ENCODE assay signal across 8 mouse cellular contexts in genomic region chrX:96130663-96131062, GRCm38 (mm10). TPM values are rescaled to one million over a fixed set of nuclear protein-coding genes. Genes with fewer than 3 reads are reported as not detected.
DNase-seq lines count a peak whose midpoint lies in the region; ATAC-seq lines count a peak whose summit lies in the region.

No protein-coding gene starts in this region.

- no peak overlapping the region for H3K9ac ChIP-seq in forebrain, embryonic 15.5 days (replicated peaks)

- ATAC-seq in common myeloid progenitor, adult 5-6 weeks (replicated peaks; ENCODE audit: low read depth, poor library complexity, severe bottlenecking): peak; percentile 77
- no peak for ATAC-seq in forebrain, embryonic 15.5 days (replicated peaks)

- 70% methylated on average over 6 of the region's 6 CpGs for WGBS in midbrain, embryonic 10.5 days
- WGBS in forebrain, embryonic 15.5 days: 70% methylated on average over 6 of the region's 6 CpGs

- no peaks in the 10 kb centered on the region for H3K36me3 ChIP-seq in midbrain, embryonic 10.5 days
- H3K36me3 ChIP-seq in forebrain, embryonic 15.5 days: no peaks in the 10 kb centered on the region

- H3K4me1 ChIP-seq in midbrain, embryonic 10.5 days: peaks cover 8% of the 10 kb centered on the region
- H3K4me1 ChIP-seq in forebrain, embryonic 15.5 days: no peaks in the 10 kb centered on the region

- no peak overlapping the region for H3K4me3 ChIP-seq in midbrain, embryonic 10.5 days
- H3K4me3 ChIP-seq in forebrain, embryonic 15.5 days: no peak overlapping the region

- no peak overlapping the region for H3K4me2 ChIP-seq in forebrain, embryonic 15.5 days (replicated peaks)

- peak; percentile 29 for DNase-seq in adrenal gland, adult 2 months
- DNase-seq in adrenal gland, adult 8-10 months: no peak
- DNase-seq in kidney, postnatal 25 days: peak; percentile 37 to 59
- peak; percentile 79 for DNase-seq in naive thymus-derived CD4-positive, alpha-beta T cell, adult 2 months (ENCODE audit: low read depth)
- DNase-seq in midbrain, embryonic 10.5 days (ENCODE audit: low spot score): no peak
- no peak for DNase-seq in left cerebral cortex, adult 9 months (ENCODE audit: low spot score in 2 of 2)

- no peaks in the 10 kb centered on the region for H3K9me3 ChIP-seq in midbrain, embryonic 10.5 days (replicated peaks)
- no peaks in the 10 kb centered on the region for H3K9me3 ChIP-seq in forebrain, embryonic 15.5 days

- H3K27me3 ChIP-seq in midbrain, embryonic 10.5 days (ENCODE audit: low read depth, poor library complexity, severe bottlenecking): no peaks in the 10 kb centered on the region
- no peaks in the 10 kb centered on the region for H3K27me3 ChIP-seq in forebrain, embryonic 15.5 days

- no peak overlapping the region for H3K27ac ChIP-seq in midbrain, embryonic 10.5 days (replicated peaks)
- no peak overlapping the region for H3K27ac ChIP-seq in forebrain, embryonic 15.5 days (replicated peaks)

RNA-seq across cellular contexts. Expression of gene Msn, which starts 34.8 kb away (rescaled TPM):
- total RNA-seq in adrenal gland, adult 2 months (2021): 100 to 1,000 TPM; 137 to 173 TPM
- 66.0 and 73.9 TPM in 2 replicates for polyA plus RNA-seq in adrenal gland, adult 2 months (2012; rRNA removed)
- total RNA-seq in adrenal gland, adult 8-10 months (2022): 100 to 1,000 TPM; 131 to 164 (median 151) TPM
- total RNA-seq in common myeloid progenitor, adult 5-6 weeks (2017): 134 and 168 TPM in 2 replicates
- 114 and 122 TPM in 2 replicates for polyA plus RNA-seq in midbrain, embryonic 10.5 days (2016; fragmentation: Nextera tagmentation; extraction: Ambion mirVana)
- polyA plus RNA-seq in forebrain, embryonic 15.5 days (2015; fragmentation: Nextera tagmentation; extraction: Ambion mirVana): 36.7 and 42.4 TPM in 2 replicates

Comparison
In these comparisons a context has a peak if more than half of its experiments do, and no peak if none do; other contexts are left out.
1. DNase-seq: peak in adrenal gland, adult 2 months (single experiment), kidney, postnatal 25 days (2 of 2) and naive thymus-derived CD4-positive, alpha-beta T cell, adult 2 months (single experiment); none in adrenal gland, adult 8-10 months (single experiment), midbrain, embryonic 10.5 days (single experiment) and left cerebral cortex, adult 9 months (0 of 2).